Mouse (Mus musculus): ENCODE measurements at regions not wholly inside any gene's neighbourhood (a gene's known extent, or its start where the extent isn't known, plus 50 kb on each side); places are given as distances from the start of the nearest gene placed in this dataset.
A peak's percentile ranks its signal among the peaks of the same experiment; 100 is the strongest.

DNA sequence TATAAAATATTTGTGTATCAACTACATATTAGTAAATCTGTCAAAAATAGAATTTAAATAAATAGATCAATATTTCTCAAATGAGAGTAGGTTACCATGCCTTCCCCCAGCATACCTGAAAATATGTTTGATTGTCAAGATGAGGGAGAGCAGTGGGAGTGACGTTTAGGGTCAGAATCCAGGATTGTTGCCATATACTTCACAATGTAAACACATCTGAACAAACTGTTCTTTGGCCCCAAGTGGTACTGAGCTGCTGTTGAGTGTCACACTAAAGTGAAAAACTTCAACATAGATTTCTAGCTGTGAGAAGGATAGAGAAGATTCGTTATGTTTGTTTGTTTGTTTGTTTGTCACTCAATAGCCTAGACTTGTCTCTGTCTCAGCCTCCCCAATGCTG is 75.1 kb upstream of the 5730522E02Rik start:
- no peak for ATAC-seq (replicated peaks; ENCODE audit: insufficient number of reproducible peaks, low FRiP score, low TSS enrichment, poor library complexity, severe bottlenecking)

DNA sequence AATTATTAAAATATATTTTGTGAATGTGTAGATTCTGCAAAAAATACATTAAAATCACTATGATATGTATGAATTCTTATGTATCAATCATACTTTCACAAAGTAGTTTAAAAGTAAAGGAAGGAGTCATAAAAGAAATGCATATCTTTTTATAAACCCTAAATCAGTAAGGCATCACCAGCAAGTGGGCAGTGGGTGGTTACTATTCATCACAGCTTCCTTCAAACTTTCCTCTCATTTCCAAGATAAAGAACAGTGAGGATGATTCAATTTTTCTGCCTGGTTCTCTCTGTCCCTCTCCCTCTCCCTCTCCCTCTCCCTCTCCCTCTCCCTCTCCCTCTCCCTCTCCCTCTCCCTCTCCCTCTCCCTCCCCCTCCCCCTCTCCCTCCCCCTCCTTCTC is 86.7 kb upstream of the Fancl start:
- no peak for ATAC-seq (replicated peaks; ENCODE audit: insufficient number of reproducible peaks, low FRiP score, low TSS enrichment, poor library complexity, severe bottlenecking)

DNA sequence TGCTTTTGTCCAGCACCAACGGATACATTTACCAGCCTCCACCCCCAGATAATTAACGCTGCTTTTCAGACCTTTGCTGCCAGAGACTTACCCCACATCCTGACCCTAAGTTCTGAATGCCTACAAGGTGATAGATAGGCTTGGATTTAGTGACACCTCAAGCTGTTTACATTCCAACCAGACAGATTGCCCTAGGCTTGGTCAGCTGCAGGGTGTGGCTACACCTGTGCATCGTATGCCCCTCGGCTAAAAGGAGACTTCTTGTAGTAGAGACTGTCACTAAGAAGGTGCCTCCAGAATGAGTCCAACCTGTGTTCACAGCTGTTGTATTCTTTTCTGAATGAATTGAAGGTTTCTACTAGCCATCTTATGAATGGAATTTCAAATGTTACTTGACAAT is 78.4 kb upstream of the Fancl start:
- no peak for ATAC-seq (replicated peaks; ENCODE audit: insufficient number of reproducible peaks, low FRiP score, low TSS enrichment, poor library complexity, severe bottlenecking)

DNA sequence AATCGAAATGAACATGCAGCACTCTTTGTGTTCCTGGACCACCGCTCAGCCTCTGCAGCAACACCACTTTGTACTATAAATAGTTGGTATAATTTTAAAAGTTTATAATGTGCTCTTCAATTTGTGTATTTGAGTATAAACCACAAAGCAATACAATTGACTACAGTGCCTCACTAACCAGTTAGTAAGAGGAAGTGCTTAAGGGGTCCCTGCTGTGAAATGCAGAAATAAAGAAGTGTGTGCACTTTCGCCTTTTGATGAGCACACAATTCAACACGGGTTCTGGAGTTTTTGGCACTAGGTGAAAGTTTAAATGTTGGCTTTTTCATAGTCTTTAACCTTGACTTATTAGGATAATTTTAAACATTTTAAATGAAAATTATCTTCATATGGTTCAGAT is 54.7 kb upstream of the Fancl start:
- ATAC-seq (replicated peaks; ENCODE audit: insufficient number of reproducible peaks, low FRiP score, low TSS enrichment, poor library complexity, severe bottlenecking) = peak; percentile 80; the same call in 1 of the 2 replicates
